Mouse (Mus musculus): Measurements from ENCODE around the gene Noc2l.

DNA sequence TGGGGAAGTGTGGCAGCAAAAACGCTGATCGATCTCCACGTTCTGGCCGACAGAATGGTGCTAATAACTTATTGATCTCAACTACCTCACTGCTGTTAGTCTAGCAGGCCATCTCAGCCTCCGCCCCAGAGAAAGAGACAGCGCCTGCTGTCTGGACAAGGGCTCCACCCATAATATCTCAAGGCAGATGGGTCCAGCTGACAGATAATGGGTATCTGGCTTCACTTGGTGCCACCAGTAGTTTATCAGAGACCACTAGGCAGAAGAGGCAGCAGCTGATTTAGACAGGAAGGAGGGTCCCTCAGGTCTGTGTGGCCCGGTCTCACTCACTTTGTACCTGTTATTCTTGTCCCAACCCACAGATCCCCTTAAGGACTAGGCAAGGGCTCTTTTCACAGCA, 17.2 kb downstream of the Noc2l start:
- TF ChIP-seq POLR2A (IDR thresholded peaks at IDR 0.05; ENCODE audit: low read depth, low read length) (no peak), CTCF (IDR thresholded peaks at IDR 0.05; ENCODE audit: borderline replicate concordance, insufficient read depth, low read length) (no peak)
